Mouse (Mus musculus) cerebral cortex, adult 2 months (tissue): Measurements from ENCODE around the gene Lbh.

ENCODE experiments used
- WGBS: fragments of 180-500 bp; shearing (Covaris S2); methylation state at CpG from one replicate; pipeline ENCODE4 v1.1.7; 2018; 5-methylcytosine and 5-hydroxymethylcytosine counted together

Gene Lbh

DNA sequence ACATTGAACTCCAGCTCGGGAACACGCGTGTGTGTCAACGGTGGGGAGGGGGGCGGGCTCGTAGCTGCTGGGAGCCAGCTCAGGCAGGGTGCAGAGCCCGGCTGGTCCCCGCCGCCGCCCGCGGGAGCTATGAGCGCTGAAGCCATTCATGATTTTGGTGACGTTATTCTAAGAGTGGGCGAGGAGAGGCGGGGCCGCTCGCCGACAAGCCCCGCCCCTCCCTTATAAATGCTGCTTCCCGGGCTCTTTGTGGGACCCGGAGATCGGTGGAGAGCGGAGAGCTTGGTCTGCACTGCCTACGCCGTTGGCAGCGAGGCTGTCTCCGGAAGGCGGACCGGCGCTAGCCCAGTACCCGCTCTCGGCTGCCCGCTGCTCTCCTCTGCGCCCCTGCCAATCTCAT, at the start of gene Lbh:
Gene Lbh, plus strand, starts transcription at position 253 of the 400 bp plus-strand sequence.
- WGBS: under 1% methylated on average over 35 of the region's 35 CpGs

DNA sequence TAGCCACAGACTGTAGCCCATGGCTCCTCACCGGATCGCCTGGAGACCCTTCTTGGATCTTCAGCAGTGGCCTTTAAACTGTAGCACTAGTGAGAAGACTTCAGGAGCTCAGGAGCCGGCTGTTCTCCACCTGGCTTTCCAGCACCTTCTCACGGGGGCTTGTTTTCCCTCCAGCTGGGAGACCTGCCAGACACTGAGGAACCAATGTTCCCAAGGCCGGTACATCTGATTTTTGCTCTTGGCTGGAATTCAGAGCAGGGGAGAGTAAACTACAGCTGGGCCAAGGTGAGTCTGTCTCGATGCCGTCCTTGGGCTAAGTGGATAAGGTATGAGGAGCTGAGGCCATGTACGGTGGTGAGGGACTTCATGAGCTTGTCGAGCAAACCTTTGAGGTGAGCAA, 39.1 kb upstream of the Lbh start:
- 93% methylated on average over 9 of the region's 9 CpGs for WGBS

DNA sequence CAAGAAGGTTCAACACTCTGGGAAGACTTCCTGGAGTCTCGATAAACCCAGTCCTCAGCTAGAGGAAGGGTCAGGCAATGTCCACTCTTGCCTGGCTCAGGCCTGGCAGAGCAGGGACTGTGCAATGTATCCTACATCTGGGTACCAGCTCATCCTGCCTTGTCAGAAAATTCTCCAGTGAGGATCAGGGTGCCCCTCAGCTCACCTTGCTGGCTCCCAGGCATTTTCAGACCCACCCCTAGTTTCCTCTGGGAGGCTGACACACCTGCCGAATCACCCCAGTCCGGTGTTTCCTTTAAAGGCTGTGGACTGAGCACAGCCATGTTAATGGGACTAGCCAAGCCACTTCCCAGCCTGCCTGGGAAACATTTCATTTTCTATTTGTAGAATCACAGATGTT, 37.9 kb upstream of the Lbh start:
- 77% methylated on average over 3 of the region's 3 CpGs for WGBS

DNA sequence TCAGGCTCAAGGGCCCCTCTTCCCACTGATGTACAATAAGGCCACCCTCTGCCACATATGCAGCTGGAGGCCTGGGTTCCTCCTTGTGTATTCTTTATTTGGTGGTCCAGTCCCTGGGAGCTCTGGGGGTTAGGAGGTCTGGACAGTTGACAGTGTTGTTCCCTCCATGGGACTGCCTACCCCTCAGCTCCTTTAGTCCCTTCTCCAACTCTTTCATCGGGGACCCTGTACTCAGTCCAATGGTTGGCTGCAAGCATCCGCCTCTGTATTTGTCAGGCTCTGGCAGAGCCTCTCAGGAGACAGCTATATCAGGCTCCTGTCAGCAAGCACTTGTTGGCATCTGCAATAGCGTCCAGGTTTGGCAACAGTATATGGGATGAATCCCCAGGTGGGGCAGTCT, 37.1 kb upstream of the Lbh start:
- WGBS: 84% methylated on average over 3 of the region's 3 CpGs

DNA sequence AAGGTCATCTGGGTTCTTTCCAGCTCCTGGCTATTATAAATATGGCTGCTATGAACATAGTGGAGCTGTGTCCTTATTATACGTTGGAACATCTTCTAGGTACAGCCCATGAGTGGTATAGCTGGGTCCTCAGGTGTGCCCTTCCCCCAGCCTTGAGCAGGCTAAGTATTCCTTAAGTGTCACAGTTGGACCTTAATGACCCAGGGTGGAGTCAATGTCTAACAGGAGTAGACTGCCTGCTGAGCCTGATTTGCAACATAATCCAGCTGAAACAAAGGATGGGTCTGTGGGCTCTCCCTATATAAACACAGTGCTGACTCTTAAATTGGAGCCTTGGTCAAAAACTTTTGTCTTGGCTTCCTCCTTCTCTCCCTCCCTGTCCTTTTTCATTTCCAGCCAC, 36.3 kb upstream of the Lbh start:
- 81% methylated on average over 1 of the region's 1 CpGs for WGBS

DNA sequence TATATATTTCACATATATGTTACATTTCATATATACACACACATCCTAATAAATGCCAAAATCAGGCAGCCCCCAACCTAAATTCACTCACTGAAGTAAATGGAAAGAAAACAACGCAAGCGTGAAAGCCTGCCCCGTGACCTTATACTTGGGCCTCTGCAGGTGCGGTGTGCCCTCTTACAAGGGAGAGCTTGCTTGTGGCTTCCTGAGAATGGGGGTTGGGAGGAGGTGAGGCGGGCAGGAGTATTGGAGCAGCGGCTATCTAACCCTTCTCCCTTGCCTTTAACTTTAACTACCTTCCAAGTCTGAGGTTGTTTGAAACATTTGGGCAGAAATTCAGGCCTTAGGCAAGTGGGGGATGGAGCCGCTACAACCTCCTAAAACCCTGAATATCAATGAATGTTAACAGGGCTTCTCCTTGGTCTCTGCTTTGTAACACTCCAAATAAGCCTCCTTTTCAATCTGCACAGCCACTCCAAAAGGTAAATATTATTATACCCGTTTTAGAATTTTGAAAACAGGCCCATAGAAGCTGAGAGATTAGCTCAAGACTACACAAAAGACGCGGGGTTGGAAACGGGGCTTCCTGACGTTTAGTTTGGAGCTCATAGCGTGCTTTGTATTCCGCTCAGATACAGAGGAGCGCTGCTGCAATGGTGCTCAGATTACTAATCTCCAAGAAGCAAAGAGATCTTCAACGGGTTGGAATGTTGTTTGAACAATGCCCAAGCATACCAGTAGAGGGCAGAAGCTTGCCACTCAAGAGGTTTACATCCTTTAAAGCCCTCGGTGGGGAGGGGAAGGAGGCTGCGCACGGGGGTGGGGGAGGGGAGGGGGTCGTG, 28.3 kb upstream of the Lbh start:
- WGBS: 22% methylated on average over 20 of the region's 20 CpGs

DNA sequence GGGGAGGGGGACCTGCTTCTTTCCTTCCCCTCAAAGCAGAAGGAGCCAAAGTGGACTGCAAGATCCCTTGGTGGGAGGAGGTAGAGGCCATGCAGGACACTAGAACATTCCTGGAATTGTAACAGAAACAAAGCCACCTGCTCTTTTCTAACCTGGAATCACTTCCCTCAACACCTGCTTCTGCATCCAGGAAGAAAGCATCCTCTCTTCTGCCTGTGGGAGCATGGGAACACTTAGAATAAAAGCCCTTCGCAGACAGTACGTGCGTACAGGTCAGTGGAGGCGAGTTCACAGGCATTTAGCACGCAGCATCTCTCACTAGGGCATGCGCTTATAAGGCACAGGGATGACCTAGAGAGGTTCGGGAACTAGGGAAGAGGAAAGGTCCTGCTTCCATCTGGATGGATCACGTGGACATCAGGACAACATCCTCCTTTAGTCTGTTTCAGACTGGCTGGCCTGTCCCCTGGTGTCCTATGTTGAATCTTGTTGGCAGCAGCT, 27.7 kb upstream of the Lbh start:
- WGBS: 70% methylated on average over 8 of the region's 8 CpGs

DNA sequence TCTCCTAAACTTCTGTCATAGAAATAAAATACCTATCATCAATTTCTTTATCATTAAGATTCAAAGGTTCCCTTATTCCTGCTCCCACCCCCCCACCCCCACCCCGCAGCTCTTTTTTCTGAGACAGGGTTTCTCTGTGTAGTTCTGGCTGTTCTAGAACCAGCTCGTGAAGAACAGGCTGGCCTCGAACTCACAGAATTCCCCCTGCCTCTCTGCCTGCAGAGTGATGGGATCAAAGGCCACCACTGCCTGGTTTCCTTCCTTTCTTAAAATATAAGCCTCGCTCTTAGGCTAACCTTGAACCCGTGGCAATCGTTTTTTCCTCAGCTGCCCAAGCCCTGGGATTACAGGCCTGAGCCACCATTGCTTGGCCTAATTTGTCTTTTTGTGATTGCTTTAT, 26.5 kb upstream of the Lbh start:
- WGBS: 91% methylated on average over 6 of the region's 6 CpGs

DNA sequence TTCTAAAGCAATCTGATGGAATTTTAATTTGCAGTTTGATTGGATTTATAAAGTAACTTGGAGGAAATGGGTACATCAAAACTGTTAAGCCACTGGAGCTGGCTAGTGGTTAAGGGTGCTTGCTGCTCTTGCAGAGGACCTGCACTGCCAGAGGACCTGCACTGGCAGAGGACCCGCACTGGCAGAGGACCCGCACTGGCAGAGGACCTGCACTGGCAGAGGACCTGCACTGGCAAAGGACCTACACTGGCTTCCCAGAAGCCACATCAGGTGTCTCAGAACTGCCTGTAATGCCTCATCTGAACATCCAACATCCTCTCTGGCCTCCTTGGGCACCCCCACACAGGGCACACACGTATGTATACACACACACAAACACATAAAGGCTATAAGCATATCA, 22.6 kb upstream of the Lbh start:
- WGBS: 92% methylated on average over 3 of the region's 3 CpGs

DNA sequence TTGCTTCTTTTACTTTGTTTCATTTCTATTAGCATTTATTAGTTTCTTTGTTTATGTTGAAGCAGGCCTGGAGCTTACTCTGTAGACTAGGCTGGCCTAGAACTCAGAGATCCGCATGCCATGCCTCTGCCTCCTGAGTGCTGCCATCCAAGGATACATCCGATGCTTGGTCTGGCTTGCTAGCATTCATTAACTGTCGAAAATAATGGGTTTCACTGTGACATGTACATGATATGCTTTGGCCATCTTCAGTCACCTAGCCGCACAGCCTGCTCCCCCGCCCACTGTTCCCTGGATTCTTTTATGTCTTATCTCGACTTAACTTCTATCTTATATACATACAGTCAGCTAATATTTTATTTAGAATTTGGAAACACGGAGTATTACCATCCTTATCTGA, 21.0 kb upstream of the Lbh start:
- WGBS: 92% methylated on average over 7 of the region's 7 CpGs

DNA sequence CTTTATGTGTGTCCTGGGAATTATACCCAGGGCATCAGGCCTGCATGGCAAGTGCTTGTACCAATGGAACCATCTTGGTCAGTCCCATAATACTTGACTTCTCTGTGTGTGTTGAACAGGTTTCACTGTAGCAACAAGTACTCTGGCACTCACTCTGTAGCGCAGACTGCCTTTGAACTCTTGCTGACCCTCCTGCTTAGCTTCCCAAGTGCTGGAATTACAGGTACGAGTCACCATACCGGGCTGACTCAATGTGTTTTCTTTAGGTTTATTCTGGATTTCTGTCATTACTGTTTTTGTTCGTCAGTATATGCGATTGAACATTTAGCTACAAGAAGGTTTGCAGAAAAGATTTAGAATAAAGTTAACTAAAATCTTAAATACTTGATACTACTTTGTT, 20.1 kb upstream of the Lbh start:
- 95% methylated on average over 5 of the region's 5 CpGs for WGBS

DNA sequence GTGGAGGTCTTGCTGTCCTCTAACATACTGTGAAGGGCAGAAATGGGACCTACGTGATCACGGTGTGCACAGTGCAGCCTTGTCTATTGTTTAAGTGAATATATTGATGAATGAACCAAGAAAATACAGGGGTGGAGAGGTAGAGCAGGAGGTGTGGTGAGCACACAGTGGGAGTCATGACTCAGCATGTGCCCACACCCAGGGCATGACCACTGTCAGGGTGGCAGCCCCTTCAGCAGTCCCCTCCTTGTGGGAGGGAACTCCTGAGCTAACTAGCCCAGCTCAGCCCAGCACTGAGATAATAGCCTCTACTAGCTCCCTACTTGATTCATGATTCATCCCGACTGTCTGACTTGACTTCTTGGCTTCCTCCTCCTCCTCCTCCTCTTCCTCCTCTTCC, 19.3 kb upstream of the Lbh start:
- WGBS: 77% methylated on average over 3 of the region's 3 CpGs

DNA sequence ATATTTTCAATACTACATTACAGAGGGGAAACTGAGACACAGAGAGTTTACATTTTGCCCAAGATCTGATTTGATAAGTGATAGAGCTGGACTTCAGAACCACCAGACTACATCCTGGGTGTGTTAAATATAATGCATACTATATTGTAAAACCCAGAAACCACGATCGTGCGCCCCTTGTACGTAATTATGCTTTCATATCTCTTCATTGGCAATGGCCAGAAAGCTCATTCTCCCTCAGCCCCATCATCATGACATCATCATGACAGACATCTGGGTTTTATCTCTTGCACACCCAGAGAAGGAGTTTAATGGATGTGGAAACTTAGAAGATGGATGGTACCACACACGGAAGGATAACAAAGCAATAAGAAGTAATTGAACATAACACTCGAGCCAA, 17.1 kb upstream of the Lbh start:
- 91% methylated on average over 6 of the region's 6 CpGs for WGBS

DNA sequence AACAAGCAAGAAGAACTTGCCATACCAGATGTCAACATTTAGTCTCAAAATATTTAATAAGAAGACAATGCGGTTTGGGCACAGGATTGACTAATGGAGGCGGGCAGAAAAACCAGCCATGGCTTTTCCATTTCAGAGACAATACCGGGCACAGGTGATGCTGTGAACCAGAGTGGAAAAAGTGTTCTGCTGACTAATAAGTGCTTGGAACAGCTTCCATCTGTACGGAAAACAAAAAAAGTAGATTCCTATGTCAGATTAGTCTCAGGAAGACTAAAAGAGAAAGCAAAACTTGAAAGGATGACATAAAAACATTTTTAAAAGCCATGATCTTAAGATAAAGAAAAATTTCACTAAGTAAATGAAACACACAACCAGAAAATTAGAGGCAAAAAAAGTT, 16.4 kb upstream of the Lbh start:
- WGBS: 92% methylated on average over 4 of the region's 4 CpGs

DNA sequence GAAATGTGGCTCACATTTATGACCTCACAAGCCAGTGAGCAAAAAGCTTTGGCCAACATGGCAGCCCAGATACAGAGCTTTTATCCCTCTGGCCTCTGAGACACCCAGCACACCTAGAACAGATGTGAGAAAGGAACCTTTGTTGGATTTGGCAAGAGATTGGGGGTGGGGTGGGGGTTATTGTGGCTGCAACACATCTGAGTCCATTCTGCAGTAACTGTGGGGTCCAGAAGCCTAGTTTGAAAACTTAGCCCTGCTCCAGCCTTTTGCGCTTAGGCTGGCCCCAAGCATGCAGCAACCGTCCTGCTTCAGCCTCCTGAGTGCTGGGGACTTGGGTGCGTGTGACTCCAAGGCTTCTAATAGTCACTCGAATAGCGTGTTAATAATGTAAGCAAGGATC, 14.8 kb upstream of the Lbh start:
- 98% methylated on average over 5 of the region's 5 CpGs for WGBS

DNA sequence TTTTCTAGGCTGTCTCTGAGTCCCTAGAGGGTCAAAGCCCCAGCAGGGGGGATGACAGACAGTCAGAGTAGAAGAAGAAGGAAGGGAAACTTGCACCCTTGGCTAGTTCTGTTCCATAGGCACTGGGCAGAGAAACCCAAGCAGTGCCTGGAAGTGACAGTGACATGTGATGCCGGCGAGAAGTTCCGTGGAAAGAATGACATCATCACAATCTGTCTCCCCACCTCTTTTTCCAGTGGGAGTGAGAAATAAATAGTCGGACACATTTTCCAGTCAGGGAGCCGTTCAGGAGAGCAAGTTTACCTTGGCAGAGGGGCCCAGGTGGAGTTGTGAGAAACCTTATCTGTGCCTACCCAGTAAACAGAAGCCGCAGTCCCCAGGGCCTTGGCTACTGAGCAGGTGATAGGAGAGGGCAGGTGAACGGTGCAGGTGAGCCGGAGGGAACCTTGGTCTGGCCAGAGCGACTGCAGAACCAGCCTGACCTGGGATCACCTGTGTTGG, 14.1 kb upstream of the Lbh start:
- 59% methylated on average over 9 of the region's 9 CpGs for WGBS

DNA sequence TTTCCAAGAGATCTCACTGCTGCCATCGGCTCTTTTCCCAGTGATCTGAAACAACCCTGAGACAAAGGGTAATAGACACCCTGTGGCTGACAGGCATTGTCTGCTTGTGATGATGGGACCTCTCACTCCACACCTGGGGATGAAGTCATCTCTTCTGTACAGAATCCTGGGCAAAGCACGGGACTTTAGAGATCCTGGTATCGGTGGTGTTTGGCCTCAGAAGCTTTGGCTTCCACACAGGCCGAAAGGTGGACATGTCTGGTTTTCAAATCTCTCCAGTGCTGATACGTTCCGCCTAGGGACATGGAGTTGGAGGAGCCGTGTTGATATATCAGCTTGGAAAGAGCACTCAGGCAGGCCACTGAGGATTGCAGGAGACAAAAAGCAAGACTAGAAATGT, 13.2 kb upstream of the Lbh start:
- 95% methylated on average over 7 of the region's 7 CpGs for WGBS

DNA sequence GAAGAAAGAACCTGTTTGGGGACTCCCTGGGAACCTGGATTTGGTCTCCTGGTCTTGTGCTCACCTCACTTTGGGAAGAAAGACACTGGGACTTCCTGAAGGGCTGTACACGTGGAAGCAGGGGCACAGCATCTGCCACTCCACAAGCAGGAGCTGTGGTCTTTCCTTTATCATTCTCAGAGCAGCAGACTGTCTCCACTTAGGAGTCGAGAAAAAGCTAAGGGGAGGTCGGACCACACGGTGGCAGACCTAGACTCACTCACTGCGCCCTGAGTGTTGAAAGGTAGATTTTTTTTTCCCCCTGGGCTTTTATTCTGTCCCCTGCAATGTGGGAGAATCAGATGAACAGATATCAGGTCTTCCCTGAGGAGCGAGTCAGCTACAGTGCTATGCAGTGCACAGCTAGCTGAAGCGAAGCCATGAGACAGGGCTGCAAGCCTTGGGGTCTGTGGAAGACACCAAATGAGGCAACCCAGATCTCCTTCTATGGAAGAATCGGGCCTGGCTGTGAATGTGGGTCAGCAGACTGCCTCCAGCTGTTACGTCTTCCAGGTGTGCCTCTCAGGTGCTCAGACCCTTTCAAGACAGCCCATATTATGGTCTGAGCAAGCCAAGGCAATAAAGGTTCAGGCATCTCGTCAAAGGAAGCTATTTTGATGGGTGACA, 11.7 kb upstream of the Lbh start:
- WGBS: 86% methylated on average over 10 of the region's 10 CpGs

DNA sequence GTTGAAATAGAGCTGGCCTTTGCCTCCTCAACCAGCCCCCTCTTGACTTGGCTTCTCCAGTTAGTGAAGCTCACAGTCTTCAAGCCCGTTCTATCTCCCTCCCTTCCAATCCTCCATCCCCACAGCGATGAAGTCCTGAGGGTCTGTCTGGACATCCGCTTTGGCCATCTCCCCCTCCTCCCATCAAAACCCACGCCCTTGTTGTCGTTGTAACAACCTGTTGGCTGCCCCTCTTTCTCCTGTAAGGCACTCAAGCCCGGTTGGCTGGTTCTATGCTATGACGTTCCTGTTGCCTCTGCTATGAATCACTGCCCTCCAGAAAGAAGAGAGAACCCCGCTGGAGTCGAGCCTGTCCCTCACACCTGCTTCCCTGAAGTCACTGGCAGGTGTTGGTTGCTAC, 10.9 kb upstream of the Lbh start:
- 92% methylated on average over 9 of the region's 9 CpGs for WGBS

DNA sequence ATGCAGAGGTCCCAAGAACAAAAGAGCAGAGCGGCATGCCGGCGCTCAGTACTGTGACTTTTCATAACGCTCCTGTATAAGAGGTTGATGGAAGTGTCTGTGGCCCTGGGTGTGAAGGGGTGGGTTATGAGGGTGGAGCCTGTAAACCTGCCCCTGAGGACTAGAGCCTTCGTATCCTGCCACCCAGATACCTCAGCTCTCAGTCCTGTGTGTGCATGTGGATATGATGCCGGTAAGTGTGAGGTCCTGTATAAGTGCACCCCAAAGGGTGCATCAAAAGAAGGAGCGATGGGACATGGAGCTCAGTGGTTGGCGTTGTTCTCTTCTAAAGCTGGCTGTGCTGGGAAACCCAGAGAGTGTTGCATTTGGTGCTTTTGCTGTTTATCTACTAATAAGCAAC, 10.3 kb upstream of the Lbh start:
- 98% methylated on average over 8 of the region's 8 CpGs for WGBS

DNA sequence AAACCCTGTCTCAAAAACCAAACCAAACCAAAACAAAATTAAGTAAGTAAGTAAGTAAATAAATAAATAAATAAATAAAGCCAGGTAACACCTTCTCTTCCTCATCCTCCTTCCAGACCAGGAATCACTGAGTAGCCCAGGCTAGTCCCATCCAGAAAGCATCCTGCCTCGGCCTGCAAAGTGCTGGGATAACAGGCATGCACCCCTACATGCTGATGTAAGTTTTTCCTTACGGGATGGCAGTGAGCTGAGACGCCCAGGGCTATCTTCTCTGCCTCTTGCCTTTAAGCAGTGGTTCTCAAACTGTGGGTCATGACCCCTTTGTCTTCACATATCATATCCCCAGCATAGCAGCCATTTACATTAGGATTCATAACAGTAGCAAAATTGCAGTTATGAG, 9.5 kb upstream of the Lbh start:
- over 99% methylated on average over 3 of the region's 3 CpGs for WGBS

DNA sequence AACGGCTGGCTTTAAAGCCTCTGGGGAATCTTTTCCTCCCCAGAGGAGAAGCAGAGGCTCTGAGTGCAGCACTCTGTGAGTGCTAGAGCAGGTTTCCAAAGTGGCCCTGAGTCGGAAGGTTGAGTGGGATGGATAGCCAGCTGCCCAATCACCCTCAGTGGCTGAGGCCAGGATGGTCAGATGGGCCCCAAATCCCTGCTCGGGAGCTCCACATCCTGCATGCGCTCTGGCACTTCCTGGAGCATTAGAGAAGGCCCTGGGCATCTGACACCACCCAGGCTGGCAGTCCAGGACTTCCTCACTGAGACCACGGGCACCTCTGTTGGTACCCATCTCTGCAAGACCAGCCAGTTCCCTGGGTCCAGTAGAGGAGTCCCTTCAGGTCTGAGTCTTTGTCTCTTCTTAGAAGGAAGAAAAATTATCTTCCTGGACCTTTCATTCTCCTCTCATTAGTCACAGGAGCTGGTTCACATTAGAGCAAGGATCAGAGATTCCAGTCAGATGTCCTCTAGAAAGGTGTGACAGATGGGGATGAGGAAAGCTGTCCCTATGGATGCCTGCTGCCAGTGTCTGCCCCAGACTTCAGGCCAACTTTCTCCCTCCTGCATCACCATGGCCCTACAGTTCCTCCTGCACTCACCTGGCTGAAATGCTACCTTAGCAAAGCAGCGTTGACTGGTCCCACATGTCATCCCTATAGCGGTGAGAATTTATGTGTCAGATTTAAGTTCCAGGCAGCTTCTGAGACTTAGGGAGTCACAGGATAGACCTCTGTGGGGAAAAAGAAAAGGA, 8.8 kb upstream of the Lbh start:
- WGBS: 84% methylated on average over 7 of the region's 7 CpGs
